Mouse (Mus musculus) limb, embryonic 14.5 days (tissue): ENCODE measurements around the gene Enc1. TPM values are rescaled to one million over a fixed set of nuclear protein-coding genes. Genes with fewer than 3 reads are reported as not detected.

ENCODE experiments used
- ATAC-seq: fragments of 200-750 bp; cut with Nextera tagmentation; 2 replicates; pipeline ENCODE4 v1.8.0; 2017; ENCODE audit warnings: low read depth, moderate number of reproducible peaks, moderate TSS enrichment; ENCODE audit not compliant: low FRiP score
- DNase-seq: peaks from one replicate; pipeline ENCODE4 v3.0.0-alpha.2; 2015; ENCODE audit warnings: low spot score
- H3K27ac ChIP-seq: fragments of 300-500 bp; sonication (generic); replicated peaks from 2 replicates; pipeline ENCODE4 v1.5.1; 2014; ENCODE audit warnings: low read depth, mild to moderate bottlenecking, low read length, moderate library complexity, mixed read lengths
- H3K27me3 ChIP-seq: fragments of 300-500 bp; sonication (generic); 2 replicates; pipeline ENCODE4 v1.6.1; 2014; ENCODE audit warnings: low read length, mixed read lengths; ENCODE audit not compliant: control insufficient read depth, insufficient read depth
- H3K36me3 ChIP-seq: fragments of 300-500 bp; sonication (generic); 2 replicates; pipeline ENCODE4 v1.6.1; 2014; ENCODE audit warnings: mild to moderate bottlenecking, low read length, moderate library complexity, mixed read lengths; ENCODE audit not compliant: control insufficient read depth, insufficient read depth
- H3K4me1 ChIP-seq: fragments of 300-500 bp; sonication (generic); 2 replicates; pipeline ENCODE4 v1.6.1; 2014; ENCODE audit warnings: antibody characterized with exemption, low read length, mixed read lengths; ENCODE audit not compliant: control insufficient read depth, insufficient read depth
- H3K4me2 ChIP-seq: fragments of 300-500 bp; sonication (generic); replicated peaks from 2 replicates; pipeline ENCODE4 v1.6.1; 2014; ENCODE audit warnings: low read depth, mild to moderate bottlenecking, low read length, moderate library complexity; ENCODE audit not compliant: severe bottlenecking
- H3K4me3 ChIP-seq: fragments of 300-500 bp; sonication (generic); replicated peaks from 2 replicates; pipeline ENCODE4 v1.5.1; 2014; ENCODE audit warnings: low read length
- H3K9ac ChIP-seq: fragments of 300-500 bp; sonication (generic); 2 replicates; pipeline ENCODE4 v1.6.1; 2014; ENCODE audit warnings: mild to moderate bottlenecking, low read depth, low read length, moderate library complexity; ENCODE audit not compliant: severe bottlenecking
- H3K9me3 ChIP-seq: fragments of 300-500 bp; sonication (generic); 2 replicates; pipeline ENCODE4 v1.6.1; 2016; ENCODE audit warnings: low read length; ENCODE audit not compliant: control insufficient read depth
- POLR2A ChIP-seq: fragments of 200-500 bp; IDR thresholded peaks from 2 replicates; pipeline ENCODE4 v1.8.0; 2012; ENCODE audit warnings: inconsistent platforms, mild to moderate bottlenecking, moderate library complexity, borderline replicate concordance; ENCODE audit not compliant: insufficient read depth, insufficient read length; ENCODE audit errors: extremely low read depth
- whole genome bisulfite sequencing: fragments of 180-500 bp; shearing (Covaris S2); extraction: QIAGEN DNeasy Blood & Tissue Kit; methylation state at CpG from one replicate; pipeline ENCODE4 v1.1.7; 2014; 5-methylcytosine and 5-hydroxymethylcytosine counted together
- polyA plus RNA-seq, 2 experiments: library from polyadenylated mRNA; depleted of rRNA in 1 of 2; stranded (reverse) in 1 of 2; unstranded in 1 of 2; fragments of >200 nt; fragmentation: Nextera tagmentation in 1 of 2; extraction: Ambion mirVana in 1 of 2; gene quantifications; 2 replicates each; pipeline versions ENCODE4 v1.2.1 to v1.2.3; 2012 to 2014

Gene Enc1
- 33.5 and 40.7 TPM in 2 replicates for polyA plus RNA-seq (2012; rRNA removed)
- polyA plus RNA-seq (2014; fragmentation: Nextera tagmentation; extraction: Ambion mirVana), result 8.9 and 12.1 TPM in 2 replicates

DNA sequence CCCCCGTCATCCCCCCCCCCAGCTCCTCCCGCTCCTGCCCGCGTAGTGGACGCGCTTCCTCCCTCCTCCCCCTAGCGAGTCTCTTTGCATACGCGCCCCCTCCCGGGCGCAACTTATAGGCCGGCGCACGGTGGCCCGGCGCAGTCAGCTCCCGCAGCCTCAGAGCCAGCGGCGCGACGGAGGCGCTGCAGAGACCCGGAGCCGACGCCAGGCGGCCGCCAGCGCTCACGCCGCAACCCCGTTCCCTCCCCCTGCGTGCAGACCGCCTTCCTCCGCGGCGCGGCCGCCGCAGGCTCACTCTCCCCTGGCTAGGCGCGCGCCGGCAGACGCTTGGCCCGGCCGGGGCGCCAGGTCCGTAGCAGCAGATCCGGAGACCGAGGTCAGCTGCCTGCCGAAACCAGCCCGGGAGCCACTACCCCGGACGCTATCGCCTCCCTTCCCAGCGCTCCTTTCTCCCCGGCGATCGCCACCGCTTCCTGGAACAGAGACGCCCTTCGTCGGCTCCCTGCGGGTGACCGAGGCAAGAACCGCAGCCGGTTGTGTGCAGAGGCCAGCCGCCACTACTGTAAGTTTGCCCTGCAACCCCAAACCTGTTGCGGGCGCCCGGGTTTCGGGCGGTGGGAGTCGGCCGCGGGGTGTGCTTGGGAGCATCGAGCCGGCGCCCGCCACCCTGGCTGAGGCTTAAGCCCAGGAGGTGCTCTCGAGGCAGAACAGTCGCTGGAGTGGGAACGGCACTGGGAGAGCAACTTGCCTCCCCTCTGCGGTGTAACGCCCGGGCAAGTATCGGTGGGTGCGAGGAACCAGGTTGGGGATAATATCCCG lies at the start of gene Enc1:
TSS of gene Enc1 (plus strand) at position 141 of the 822 bp plus-strand sequence.
- TF ChIP-seq POLR2A, result peak; percentile 40; the same call in 1 of the 2 replicates
- peak; percentile 95 for DNase-seq
- H3K27me3 ChIP-seq, result no peaks in the 10 kb centered on the region
- peaks cover 14% of the 10 kb centered on the region for H3K36me3 ChIP-seq
- no peaks in the 10 kb centered on the region for H3K9me3 ChIP-seq
- H3K4me1 ChIP-seq, result peaks cover 36% of the 10 kb centered on the region
- H3K4me3 ChIP-seq, result peak within 1 kb of the TSS; percentile 60
- peak within 1 kb of the TSS; percentile 74 for H3K9ac ChIP-seq
- peak; percentile 88 for ATAC-seq
- H3K27ac ChIP-seq, result peak within 1 kb of the TSS; percentile 94
- under 1% methylated on average over 79 of the region's 89 CpGs for WGBS
- H3K4me2 ChIP-seq, result peak within 1 kb of the TSS; percentile 80

DNA sequence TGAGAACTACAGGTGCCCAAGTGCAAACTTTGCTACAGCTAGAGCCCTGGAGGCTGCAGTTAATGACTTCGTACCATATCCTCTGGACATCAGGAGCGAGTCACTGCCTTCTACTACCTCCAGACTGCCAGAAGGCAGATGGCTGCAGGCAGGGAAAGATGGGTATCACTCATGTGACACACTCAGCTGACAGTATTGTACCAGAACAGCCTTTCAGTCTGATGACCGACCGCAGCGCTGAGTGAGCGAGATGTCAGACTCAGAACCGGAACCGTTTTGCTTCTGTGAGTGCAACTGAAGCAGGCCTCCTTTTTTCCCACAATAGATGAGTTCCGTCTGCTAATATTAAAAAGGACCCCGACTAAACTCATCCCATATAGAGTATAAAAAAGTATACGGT lies 48.3 kb upstream of the Enc1 start:
- ATAC-seq (no peak), DNase-seq (no peak)
- 86% methylated on average over 11 of the region's 11 CpGs for WGBS
- Histone ChIP-seq H3K4me2 (no peak overlapping the region), H3K4me3 (no peak overlapping the region), H3K36me3 (0 out of 2 replicates have a peak, but pooled peaks cover 3% of the 10 kb centered on the region), H3K9ac (no peak overlapping the region), H3K4me1 (peaks cover 3% of the 10 kb centered on the region; the same call in 1 of the 2 replicates), H3K27ac (no peak overlapping the region), H3K9me3 (no peaks in the 10 kb centered on the region), H3K27me3 (no peaks in the 10 kb centered on the region)
- no peak for TF ChIP-seq POLR2A

DNA sequence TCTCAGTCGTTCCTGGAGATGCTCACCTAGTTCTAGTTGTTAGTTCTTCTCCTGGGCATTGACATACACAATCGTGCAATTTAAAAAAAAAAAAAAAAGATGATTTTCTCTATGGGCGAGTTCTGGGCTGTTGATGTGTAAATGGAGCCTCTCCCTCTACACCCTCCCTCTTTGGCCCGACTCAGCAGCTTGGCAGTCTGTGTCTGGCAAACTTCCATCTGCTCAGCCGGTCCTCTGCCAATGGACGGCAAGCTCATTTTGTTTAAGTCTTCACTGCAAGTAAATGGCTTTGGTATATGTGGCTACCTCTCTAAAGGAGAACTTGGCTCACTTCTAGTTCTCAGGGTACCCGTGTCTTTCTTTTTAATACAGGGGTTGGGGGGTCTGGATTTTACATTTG lies 47.5 kb upstream of the Enc1 start:
- no peak overlapping the region for H3K9ac ChIP-seq
- H3K27ac ChIP-seq, result no peak overlapping the region
- H3K4me3 ChIP-seq, result no peak overlapping the region
- ATAC-seq (no peak), DNase-seq (peak; percentile 58)
- no peaks in the 10 kb centered on the region for H3K27me3 ChIP-seq
- H3K4me2 ChIP-seq, result no peak overlapping the region
- peaks cover 3% of the 10 kb centered on the region; the same call in 1 of the 2 replicates for H3K4me1 ChIP-seq
- WGBS, result 48% methylated on average over 7 of the region's 7 CpGs
- TF ChIP-seq POLR2A, result no peak
- no peaks in the 10 kb centered on the region for H3K36me3 ChIP-seq
- H3K9me3 ChIP-seq, result no peaks in the 10 kb centered on the region

DNA sequence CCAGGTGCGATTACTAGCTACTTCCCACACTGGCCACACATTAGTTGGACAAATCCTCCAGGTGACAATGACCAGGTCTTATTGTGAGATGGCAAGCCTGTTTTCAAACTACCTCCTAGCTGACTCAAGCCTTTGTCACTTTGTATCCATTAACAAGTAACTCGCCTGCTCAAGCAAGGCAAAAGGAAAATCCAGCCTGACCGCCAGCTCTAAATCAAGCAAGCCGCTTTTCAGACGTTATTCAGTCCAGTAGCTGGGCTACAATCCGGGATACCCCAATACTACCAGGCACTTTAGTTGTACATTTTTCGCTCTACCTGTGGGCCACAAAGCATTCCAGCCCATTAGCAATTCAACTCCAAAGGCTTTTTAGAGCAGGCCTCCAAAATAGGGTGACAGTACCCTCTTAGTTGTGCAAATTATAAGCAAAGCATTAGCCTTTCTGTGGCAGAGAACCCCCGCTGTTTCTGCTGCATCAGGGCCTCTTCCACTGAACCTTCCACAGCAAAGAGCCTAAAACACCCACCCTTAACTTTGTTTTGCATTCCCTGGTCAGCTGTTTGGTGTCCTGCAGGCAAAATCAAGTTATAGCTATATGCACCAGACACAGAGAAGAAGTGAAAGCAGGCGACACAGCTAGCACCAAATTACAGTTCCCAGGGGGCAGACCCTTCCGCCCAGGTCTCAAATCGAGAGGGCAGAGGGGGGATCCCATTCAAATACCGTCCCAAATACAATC lies 44.5 kb upstream of the Enc1 start:
- WGBS, result 69% methylated on average over 12 of the region's 12 CpGs
- no peak for ATAC-seq
- no peak for DNase-seq
- H3K9ac ChIP-seq, result no peak overlapping the region
- peaks cover 3% of the 10 kb centered on the region; the same call in 1 of the 2 replicates for H3K4me1 ChIP-seq
- no peak overlapping the region for H3K4me2 ChIP-seq
- H3K36me3 ChIP-seq, result no peaks in the 10 kb centered on the region
- no peak for TF ChIP-seq POLR2A
- no peak overlapping the region for H3K27ac ChIP-seq
- H3K27me3 ChIP-seq, result no peaks in the 10 kb centered on the region
- H3K4me3 ChIP-seq, result no peak overlapping the region
- no peaks in the 10 kb centered on the region for H3K9me3 ChIP-seq

DNA sequence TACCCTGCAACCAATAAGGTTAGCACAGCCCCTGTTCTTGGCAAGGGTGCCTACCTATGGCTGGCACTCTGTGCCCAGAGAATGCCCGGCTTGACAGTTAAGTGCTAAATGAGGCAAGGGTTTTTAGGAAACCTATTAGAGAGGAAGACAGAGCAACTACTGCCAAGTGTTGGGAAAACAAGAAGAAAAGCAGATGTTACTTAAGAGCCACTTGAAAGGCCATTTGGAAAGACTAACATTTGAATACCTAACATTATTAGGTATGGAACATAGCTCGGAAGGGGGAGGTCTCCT lies 44.0 kb upstream of the Enc1 start:
- Histone ChIP-seq H3K4me1 (peaks cover 3% of the 10 kb centered on the region; the same call in 1 of the 2 replicates), H3K36me3 (no peaks in the 10 kb centered on the region), H3K27ac (no peak overlapping the region), H3K9me3 (no peaks in the 10 kb centered on the region), H3K9ac (no peak overlapping the region), H3K27me3 (no peaks in the 10 kb centered on the region), H3K4me3 (no peak overlapping the region), H3K4me2 (no peak overlapping the region)
- TF ChIP-seq POLR2A, result no peak
- no peak for ATAC-seq
- WGBS, result 78% methylated on average over 2 of the region's 2 CpGs
- no peak for DNase-seq
